Mouse (Mus musculus): ENCODE measurements around the gene Abca2. TPM values are rescaled to one million over a fixed set of nuclear protein-coding genes. Genes with fewer than 3 reads are reported as not detected.
"Not testable (repeated sequence)": the region's sequence is repeated elsewhere in the genome, so short reads cannot be mapped to it uniquely, and the experiment has no call there.

Abca2 gene
- 100 to 1,000 TPM; 160 to 172 TPM for total RNA-seq (2021)

DNA sequence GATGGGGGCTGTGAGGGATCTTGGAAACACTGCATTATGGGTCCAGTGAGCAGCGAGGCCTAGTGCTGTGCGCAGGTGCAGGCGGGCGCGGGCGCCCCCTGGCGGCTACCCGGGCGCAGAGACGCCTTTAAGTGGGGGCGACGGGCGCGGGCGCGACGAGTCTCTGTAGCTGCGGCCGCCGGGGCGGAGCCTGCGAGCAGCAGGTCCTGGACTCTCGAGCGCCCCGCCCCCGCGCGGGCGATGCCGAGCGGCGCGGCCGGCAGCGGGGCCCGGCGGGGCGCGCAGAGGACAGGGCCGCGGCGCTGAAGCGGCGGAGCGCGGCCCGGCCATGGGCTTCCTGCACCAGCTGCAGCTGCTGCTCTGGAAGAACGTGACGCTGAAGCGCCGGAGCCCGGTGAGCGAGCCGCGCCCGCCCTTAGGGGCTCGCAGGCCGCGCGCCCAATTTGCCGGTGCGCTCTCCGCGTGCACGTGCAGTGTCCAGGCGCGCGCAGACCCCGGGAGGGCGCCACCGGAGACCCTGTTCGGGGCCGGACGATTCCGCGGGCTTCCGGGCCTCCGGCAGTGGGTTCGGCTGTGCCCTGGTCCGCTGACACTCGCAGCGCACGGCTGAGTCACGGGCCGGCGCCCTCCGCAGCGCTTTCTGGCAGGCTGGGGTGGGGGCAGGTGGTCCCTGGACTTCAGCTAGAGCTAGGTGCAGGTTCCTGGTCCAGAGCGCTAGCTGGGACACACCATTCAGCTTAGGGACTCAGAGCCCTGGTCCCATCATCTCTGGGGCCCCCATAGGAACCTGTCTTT, at the start of gene Abca2:
Gene Abca2 (plus strand): TSS at position 262 of the 795 bp plus-strand sequence.
- peak; percentile 92 to 97 for DNase-seq (ENCODE audit: extremely low spot score in 1 of 2, low spot score in 1 of 2)

DNA sequence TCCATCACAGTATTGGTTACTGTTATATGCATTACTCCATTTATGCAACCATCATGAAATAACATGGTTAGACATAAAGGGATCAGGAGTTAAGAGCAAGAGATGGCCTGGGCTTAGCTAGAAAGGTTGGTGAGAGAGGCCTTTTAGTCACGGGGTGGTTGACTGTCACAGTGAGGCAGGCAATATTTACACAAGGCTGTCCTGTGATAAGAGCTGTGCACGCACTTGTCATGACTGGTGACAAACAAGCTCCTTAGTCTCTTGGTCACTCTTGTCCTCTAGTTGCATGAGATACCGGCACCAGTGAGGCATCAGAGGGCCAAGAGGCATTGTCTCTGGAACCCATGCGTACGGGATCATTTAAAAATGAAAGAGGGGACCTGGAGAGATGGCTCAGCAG, 44.0 kb upstream of the Abca2 start:
- no peak for DNase-seq (ENCODE audit: extremely low spot score in 1 of 2, low spot score in 1 of 2)

DNA sequence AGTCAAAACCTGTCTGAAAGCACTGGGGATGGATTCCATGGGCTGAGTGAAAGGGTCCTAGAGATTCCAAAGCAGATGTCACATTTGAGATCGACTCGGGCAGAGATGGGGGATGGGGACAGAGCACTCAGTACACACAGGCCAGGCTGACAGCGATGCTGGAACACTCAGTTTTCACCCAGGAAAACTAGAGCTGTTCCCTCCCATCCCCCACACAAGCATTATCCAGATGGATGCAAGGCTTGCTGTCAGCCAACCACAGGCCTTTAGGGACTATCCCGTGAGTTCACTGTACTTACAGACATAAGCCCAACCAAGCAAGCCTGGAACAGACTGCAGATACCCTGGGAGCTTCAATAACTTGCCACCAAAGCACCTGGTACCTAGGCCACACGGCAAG, 37.2 kb upstream of the Abca2 start:
- no peak for DNase-seq (ENCODE audit: extremely low spot score in 1 of 2, low spot score in 1 of 2)

DNA sequence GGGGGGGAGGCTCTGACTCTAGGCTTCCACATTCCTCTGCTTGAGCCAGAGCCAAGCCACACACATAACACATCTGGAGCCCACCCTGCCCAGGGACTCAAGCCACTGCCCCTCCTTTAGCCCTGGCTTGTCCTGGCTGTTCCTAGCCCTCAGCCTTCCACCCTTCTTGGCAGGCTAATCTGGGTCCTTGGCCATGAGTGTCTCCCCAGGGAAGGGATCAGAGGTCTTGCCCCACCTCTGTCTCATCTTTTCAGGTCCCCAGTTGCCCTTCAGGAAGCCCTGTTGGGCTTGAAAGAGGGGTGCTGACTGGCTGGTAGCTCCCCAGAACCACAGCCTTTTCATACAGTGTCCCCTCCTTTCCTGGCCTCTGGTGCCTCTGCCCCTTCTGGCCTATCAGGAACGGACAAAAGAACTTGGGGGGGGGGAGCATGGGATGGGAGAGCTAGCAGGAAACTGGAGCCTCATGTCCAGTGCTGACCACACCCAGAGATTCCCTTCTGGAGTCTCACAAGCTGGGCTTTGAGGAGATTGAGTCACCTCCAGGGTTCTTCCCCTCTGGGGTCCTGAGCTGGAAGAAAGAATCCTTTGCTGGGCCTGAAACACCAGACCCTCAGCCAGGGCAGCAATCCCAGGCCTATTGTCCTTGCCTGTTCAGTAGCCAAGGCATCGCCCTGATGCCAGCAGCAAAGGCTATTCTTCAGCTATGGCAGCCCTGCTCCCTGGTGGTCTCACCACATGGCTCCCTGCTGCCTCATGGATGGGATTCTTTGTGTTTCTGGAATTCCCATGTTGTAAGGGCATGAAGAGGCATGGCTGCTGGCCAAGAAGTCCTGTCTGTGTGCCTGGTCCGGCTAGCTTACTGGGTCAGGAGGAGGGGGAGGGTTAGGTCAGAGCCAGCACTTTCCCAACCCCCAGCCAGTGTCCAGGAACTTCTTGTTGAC, 34.0 kb upstream of the Abca2 start:
- peak in 1 of 2 experiments; percentile 36 for DNase-seq (ENCODE audit: extremely low spot score in 1 of 2, low spot score in 1 of 2)

DNA sequence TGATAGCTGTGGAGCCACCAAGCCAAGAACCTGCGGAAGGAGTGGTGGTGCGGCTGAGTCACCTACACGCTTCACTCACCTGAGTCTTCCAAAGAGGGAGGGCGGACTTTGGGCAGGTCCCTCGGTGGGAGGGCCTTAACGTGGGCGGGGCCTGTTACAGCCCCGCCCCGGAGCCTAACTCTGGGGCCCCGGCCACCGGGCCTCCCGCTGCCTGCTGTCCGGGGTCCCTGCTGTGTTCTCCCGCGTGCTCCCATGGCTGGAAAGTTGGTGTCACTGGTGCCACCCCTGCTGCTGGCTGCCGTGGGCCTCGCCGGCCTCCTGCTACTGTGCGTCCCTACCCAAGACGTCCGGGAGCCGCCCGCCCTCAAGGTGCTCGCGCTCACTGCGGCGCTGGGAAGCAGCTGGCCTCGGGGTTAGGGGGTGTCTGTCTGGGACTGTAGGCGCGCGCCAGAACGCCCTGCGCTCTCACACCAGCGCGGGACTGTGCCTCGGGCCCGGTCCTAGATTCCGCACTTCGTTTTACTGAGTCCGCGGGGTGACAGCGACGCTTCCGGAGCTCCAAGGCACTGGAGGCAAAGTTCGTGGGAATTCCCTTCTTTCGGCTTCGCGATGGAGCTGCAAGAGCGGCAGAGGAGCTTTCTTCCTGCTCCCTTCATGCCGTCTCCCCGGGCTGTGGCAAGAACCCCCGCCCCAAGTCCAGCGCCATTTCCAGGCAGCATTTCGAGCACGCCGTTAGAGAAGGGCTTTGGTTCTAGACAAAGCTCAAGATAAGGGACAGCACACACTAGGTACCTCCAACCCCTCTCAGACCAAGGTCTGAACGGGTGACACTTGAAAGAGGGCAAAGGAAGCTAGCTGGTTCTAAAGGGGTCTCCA, 32.5 kb upstream of the Abca2 start, which contains the start of gene Entpd2:
Gene Entpd2 (plus strand): TSS at position 154 of the 876 bp plus-strand sequence.
- no peak for DNase-seq (ENCODE audit: extremely low spot score in 1 of 2, low spot score in 1 of 2)

DNA sequence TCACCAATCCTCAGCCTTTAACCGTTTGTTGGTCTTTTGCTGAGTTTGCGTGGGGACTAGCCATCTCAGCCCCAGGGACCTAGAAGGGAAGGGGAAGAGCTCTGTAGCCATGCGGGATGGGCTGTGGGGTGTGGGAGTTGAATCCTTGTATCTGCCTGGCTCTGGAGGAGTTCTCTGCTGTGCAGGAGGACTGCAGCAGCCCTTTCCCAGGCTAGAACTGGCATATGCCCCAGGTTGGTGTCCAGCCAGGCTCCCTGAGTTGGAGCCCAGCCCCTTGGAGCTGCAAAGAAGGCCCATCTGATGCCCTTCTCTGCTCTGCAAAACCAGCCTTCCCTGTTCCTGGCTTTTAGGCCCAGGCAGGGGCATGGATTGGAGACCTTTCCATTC, 31.9 kb upstream of the Abca2 start:
- peak in 1 of 2 experiments; percentile 41 for DNase-seq (ENCODE audit: extremely low spot score in 1 of 2, low spot score in 1 of 2)

DNA sequence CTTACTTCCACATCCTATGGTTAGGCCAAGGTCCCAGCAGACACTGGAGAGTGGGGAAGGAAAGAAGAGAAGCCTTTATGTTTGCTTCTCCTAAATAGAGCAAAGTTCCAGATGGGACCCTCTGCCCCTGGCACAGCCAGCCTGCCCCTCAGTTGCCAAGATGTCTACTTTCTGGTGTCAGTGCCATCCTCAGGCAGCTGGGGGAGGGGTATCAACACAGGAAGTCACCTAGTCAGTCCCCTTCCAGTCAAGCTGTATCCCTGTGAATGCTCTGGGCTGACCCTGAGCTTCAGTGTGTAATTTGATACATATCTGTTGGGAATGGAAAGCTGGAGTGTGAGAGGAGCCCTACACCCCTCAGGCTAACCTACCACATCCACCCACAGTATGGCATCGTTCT, 31.5 kb upstream of the Abca2 start:
- DNase-seq (ENCODE audit: extremely low spot score in 1 of 2, low spot score in 1 of 2): no peak

DNA sequence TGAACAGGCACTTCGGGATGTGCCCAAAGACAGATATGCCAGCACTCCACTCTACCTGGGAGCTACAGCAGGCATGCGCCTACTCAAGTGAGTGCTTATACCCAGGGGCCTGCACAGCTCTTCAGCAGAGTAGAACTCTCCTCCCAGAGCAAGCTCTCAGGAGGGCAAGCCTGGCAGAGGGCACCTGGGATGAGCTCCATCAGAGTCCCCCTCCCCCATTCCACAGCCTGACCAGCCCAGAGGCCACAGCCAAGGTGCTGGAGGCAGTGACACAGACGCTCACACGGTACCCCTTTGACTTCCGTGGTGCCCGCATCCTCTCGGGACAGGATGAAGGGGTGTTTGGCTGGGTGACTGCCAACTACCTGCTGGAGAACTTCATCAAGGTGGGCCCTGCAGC, 30.4 kb upstream of the Abca2 start:
- no peak for DNase-seq (ENCODE audit: extremely low spot score in 1 of 2, low spot score in 1 of 2)

DNA sequence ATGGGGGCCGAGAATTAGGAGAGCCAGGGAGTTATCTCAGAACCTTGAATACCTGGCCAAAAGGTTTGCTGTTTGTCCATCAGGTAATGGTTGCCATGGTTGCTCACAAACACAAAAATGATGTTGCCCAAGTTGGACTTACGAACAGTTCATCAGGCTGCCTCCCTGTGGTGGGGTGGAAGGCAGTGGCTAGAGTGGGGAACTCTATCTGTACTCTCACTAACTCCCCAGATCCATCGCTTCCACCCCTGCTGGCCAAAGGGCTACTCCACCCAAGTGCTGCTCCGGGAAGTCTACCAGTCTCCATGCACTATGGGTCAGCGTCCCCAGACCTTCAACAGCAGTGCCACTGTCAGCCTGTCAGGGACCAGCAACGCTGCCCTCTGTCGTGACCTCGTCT, 29.5 kb upstream of the Abca2 start, which contains the start of gene Npdc1:
Gene Npdc1 (plus strand): TSS at position 301 of the 400 bp plus-strand sequence.
- DNase-seq (ENCODE audit: extremely low spot score in 1 of 2, low spot score in 1 of 2): no peak

DNA sequence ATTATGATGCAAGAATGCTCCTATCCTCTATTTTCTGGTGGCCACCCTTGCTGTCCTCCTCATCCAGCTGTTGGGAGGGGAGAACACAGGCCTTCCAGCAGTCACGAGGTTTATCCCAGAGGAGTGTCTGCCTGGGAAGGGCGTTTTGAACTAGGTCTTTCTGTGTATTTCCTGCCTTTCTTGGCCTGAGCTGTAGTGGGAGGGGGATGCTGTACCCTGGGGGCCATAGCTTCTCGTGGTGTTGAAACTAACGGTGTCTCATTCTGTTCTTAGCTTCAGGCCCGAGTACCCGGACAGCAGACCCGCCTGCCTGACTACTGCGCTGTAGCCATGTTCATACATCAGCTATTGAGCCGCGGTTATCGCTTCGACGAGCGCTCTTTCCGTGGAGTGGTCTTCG, 28.2 kb upstream of the Abca2 start:
- DNase-seq (ENCODE audit: extremely low spot score in 1 of 2, low spot score in 1 of 2): no peak

DNA sequence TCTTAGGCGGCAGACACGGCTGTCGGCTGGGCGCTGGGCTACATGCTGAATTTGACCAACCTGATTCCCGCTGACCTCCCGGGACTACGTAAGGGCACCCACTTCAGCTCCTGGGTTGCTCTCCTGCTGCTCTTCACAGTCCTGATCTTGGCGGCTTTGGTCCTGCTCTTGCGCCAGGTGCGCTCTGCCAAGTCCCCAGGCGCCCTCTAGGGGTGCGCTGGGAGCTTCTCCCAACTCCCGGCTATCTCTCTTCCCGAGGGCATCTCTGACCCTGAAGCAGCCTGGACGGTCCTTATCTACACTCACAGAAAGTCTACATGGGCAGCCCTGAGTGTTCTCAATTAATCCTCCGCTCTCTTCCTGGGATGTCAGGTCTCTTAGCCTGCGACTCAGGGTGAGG, 27.7 kb upstream of the Abca2 start:
- DNase-seq (ENCODE audit: extremely low spot score in 1 of 2, low spot score in 1 of 2): peak in 1 of 2 experiments; percentile 56

DNA sequence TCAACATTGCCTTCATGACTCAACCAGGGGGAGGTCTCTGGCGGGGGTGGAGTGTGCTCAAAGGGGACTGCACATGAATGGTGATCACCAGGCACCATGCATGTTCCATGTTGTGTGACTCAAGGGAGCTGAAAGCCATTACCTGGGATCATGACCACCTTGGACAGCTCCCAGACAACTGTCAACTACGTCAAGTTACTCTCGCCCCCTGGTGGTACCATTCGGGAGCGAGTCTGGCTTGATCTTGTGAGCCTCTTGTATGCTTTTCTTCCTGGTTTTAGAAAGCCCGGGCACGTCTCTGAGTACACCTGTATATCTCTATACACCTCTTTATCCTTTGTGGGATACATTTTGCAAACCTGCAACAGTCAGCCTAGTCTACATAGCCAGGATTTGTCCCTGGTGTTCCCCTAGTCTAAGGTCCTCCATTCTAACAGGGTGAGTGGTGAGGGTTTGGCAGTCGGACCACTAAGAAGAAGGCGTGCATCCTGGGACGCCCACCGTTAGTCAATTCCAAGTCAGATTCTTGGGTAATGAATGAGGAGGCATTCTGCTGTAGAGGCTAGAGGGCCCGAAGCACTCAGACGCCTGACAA, 26.0 kb upstream of the Abca2 start:
- DNase-seq (ENCODE audit: extremely low spot score in 1 of 2, low spot score in 1 of 2): peak; percentile 55 to 82

DNA sequence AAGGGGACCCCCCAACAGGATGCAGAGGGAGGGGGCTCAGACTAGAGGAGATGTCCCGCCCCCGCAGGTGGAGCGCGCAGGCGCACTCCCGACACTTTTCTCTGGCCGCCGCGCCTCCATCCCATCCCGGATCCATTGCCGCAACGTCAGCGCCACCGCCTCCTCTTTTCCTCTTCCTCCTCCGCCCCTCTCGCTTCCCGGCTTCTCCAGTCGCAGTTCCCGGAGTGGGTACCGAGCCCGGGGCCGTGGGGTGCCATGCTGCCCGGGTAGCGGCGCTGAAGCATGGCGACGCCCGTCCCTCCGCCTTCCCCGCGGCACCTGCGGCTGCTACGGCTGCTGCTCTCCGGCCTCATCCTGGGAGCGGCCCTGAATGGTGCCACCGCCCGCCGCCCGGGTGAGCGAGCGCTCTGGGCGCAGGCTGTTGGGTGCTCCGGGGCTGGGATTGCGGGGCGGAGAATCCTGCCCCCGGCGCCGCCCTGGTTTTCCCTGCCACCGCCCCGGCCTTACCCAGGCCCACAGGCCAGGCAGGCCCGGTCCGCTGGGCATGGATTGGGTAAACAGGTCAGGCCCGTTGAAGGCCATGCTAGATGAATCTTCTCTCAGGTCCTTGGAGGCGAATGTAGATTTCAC, 25.4 kb upstream of the Abca2 start:
- DNase-seq (ENCODE audit: extremely low spot score in 1 of 2, low spot score in 1 of 2): peak; percentile 81 to 89

DNA sequence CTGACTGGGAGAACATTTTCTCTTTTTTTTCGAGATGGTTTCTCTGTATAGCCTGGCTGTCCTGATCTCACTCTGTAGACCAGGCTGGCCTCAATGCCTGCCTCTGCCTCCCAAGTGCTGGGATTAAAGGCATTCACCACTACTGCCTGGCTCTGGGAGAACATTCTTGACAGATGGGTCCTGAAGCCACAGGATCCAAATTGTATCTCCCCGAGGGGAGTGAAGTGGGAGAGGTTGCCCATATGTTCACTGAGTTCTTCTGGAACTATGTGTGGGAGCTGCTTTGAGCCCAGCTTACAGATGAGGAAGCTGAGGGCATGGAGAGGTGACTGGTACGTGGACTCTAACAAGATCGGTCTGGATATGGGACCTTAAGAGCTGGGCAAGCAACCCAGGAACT, 24.5 kb upstream of the Abca2 start:
- no peak for DNase-seq (ENCODE audit: extremely low spot score in 1 of 2, low spot score in 1 of 2)

DNA sequence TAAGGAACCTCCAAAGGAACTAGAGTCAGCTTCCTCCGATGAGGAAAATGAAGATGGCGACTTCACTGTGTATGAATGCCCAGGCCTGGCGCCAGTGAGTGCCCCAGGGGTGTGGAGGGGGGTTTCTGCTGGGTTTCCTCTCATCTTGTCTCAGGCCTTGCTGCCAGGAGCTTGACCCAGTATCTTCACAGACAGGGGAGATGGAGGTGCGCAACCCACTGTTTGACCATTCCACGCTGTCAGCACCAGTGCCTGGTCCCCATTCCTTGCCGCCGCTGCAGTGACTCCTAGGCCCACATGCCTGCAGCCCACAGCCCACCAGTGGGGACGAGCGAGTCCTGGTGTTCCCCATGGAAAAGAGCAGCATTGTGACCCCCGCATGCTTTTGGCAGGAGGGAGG, 19.6 kb upstream of the Abca2 start:
- no peak for DNase-seq (ENCODE audit: extremely low spot score in 1 of 2, low spot score in 1 of 2)

DNA sequence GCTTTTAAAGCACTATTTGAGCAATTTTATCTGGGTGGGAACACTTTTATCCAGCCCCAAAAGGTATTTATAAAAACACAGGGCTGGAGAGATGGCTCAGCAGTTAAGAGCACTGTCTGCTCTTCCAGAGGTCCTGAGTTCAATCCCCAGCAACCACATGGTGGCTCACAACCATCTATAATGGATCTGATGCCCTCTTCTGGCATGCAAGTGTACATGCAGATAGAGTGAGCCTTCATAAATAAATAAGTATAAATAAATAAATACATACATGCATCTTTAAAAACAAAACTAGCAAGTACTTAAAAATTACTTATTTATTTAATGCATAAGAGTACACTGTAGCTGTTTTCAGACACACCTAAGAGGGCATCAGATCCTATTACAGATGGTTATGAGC, 15.1 kb upstream of the Abca2 start:
- DNase-seq (ENCODE audit: extremely low spot score in 1 of 2, low spot score in 1 of 2): not testable (repeated sequence)

DNA sequence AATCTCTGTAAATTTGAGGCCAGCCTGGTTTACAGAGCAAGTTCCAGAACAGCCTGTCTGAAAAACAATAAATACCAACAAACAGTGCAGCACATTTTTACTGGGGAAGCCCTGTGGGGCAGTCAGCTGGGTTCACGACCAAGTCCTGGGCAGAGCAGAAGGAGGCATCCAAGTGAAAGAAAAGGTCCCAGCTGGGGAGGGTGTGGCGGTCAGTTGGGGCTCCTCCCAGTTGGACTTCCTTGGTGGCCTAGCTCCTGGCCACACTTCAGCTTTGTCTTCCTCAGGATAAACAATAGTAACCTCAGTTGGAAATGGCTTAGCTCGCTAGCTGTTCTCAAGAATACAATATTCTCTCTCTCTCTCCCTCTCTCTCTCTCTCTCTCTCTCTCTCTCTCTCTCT, 11.1 kb upstream of the Abca2 start:
- no peak for DNase-seq (ENCODE audit: extremely low spot score in 1 of 2, low spot score in 1 of 2)

DNA sequence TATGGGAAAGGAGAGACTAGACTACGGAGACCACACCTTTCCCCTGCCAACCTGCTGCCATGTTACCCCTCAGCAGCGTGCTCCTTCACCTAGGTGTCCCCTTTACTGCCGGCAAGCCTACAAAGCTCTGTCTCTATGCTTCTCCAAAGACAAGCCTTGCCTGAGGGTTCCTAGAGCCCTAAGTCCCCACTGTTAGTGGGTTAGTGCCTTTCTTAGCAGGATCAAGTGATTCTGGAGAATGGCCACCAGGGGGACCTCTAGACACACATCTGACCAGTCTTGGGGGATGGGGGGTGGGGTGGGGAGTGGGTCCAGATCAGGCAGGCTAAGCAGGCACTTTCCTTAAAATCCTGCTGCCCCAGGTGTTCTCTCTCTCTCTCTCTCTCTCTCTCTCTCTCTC, 6.6 kb upstream of the Abca2 start:
- peak in 1 of 2 experiments; percentile 61 for DNase-seq (ENCODE audit: extremely low spot score in 1 of 2, low spot score in 1 of 2)

DNA sequence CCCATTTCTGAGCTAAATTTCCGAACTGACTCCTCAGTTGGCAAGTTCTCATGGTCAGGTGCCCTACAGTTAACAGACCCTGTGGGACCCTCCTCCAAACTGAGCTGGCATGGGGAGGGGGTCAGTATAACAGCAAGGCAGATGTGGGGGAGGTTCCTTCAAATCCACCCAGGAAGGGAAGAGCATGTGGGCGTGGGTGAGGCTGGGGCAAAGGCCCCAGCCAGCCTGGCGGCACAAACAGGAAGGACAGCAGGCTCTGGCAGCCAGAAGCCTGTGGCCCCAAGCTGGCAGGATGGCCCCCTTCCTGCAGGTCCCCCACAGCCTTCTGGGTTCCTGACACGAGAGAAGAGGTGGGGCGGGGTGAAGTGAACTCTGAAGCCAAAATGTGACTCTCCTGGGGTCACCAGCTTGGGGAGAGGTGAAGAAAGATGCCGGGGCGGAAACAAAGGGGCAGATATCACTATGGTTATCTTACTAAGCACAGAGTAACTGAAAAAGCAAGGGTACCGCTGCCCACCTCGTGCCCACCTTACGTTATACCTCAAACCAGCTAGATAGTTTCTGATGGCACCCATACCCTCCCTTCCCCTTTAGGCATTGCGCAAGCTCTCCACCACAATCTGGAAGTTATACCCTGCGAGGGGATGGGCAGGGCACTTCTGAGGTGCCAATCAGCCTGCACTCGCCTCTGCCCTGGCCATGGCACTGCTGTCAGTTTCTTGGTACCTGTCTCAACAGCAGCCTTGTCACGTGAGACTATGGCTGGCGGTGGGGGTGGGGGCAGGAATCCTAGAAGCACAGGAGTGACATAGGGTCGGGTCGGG, 5.7 kb upstream of the Abca2 start, which contains the start of gene Fut7:
Gene Fut7 (plus strand): TSS at position 681 of the 824 bp plus-strand sequence.
- DNase-seq (ENCODE audit: extremely low spot score in 1 of 2, low spot score in 1 of 2): no peak

All from layer of hippocampus, postnatal 25 days (tissue).